24 mouse cellular contexts compared by ENCODE assay signal in the genomic region with DNA sequence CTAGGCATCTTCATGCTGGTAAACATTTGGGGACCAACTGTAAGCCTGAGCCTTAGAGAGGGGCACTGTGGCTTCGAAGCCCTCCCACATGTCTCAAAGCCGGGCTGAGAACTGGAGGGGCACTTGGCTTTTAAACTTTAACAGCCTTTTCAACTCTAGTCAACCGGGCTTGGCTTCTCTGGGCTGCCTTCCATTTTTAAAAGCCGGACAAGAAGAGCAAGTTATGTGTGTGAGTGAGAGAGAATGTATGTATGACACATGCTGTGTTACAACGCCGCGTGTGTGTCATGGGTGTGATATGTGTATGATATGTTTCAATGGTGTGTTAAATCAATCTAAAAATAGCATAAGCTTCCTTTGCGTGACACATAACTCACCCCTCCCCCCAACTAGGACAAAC.
"Had no signal": no experiment of that assay in that cellular context is flagged by ENCODE, and none has a peak within 500 bp of the region (broad histone marks: within the 10 kb centered on the region; RNA-seq: fewer than 3 reads in every experiment).

No protein-coding gene starts in this region.

- H3K27ac ChIP-seq: heart, adult 2 months; hindbrain, embryonic 13.5 days; intestine, embryonic 15.5 days; kidney, embryonic 15.5 days; kidney, postnatal 0 days; limb, embryonic 13.5 days; limb, embryonic 15.5 days; liver, embryonic 12.5 days had no signal

- H3K9ac ChIP-seq: forebrain, postnatal 0 days; heart, embryonic 12.5 days; hindbrain, embryonic 13.5 days; intestine, embryonic 15.5 days; kidney, embryonic 15.5 days; limb, embryonic 13.5 days; limb, embryonic 15.5 days; liver, embryonic 12.5 days had no signal

- H3K4me2 ChIP-seq: heart, embryonic 12.5 days; hindbrain, embryonic 13.5 days; intestine, embryonic 15.5 days; kidney, embryonic 15.5 days; limb, embryonic 13.5 days; limb, embryonic 15.5 days; liver, embryonic 12.5 days had no signal

- DNase-seq: forebrain, postnatal 0 days; gastrocnemius, postnatal 14 days; gastrocnemius, postnatal 36 days; heart, adult 2 months; heart, postnatal 10 days; heart, postnatal 36 days; kidney, adult 11 months; kidney, adult 2 months; kidney, adult 9 months; kidney, postnatal 14 days; kidney, postnatal 36 days; layer of hippocampus, adult 9-11 months; layer of hippocampus, postnatal 36 days; left cerebral cortex, postnatal 4 days had no signal

- H3K4me3 ChIP-seq: heart, adult 2 months; heart, embryonic 12.5 days; hindbrain, embryonic 13.5 days; intestine, embryonic 15.5 days; kidney, embryonic 15.5 days; limb, embryonic 13.5 days; limb, embryonic 15.5 days; liver, embryonic 12.5 days had no signal

- ATAC-seq: forebrain, postnatal 0 days; hindbrain, embryonic 16.5 days; inflammation-experienced regulatory T-cells, adult 6 months; intestine, embryonic 15.5 days; liver, embryonic 12.5 days had no signal

- H3K9me3 ChIP-seq: heart, embryonic 12.5 days; hindbrain, embryonic 13.5 days; intestine, embryonic 15.5 days; kidney, embryonic 15.5 days; limb, embryonic 13.5 days; limb, embryonic 15.5 days; liver, embryonic 12.5 days had no signal

- H3K36me3 ChIP-seq: heart, embryonic 12.5 days; hindbrain, embryonic 13.5 days; intestine, embryonic 15.5 days; kidney, embryonic 15.5 days; limb, embryonic 13.5 days; limb, embryonic 15.5 days; liver, embryonic 12.5 days had no signal
